Mouse (Mus musculus) E14TG2a.4 (cell line): ENCODE data around the gene Enkur.
A peak's percentile ranks its signal among the peaks of the same experiment; 100 is the strongest.

Experiments used
- H3K27me3 ChIP-seq: 2 replicates; pipeline ENCODE4 v1.6.1; 2014; ENCODE audit warnings: low read length, control low read depth; ENCODE audit not compliant: insufficient read depth
- H3K36me3 ChIP-seq: 2 replicates; pipeline ENCODE4 v1.6.1; 2014; ENCODE audit warnings: low read length, control low read depth; ENCODE audit not compliant: insufficient read depth
- H3K4me1 ChIP-seq: replicated peaks from 2 replicates; pipeline ENCODE4 v1.6.1; 2014; ENCODE audit warnings: low read depth, low read length, control low read depth
- H3K4me3 ChIP-seq: replicated peaks from 2 replicates; pipeline ENCODE4 v1.5.1; 2014; ENCODE audit warnings: mild to moderate bottlenecking, low read length
- H3K9me3 ChIP-seq: 2 replicates; pipeline ENCODE4 v1.6.1; 2014; ENCODE audit warnings: low read length, control low read depth
- CTCF ChIP-seq: conservative IDR thresholded peaks from 2 replicates; pipeline ENCODE4 v1.5.1; 2014; ENCODE audit warnings: low read length
- NANOG ChIP-seq: IDR thresholded peaks from 2 replicates; pipeline ENCODE4 v1.6.1; 2014; ENCODE audit warnings: borderline replicate concordance, low read length, mixed read lengths
- POU5F1 ChIP-seq: IDR thresholded peaks from 2 replicates; pipeline ENCODE4 v1.6.1; 2014; ENCODE audit warnings: low read length, borderline replicate concordance

The Enkur gene

GRCm38 (mm10) chr2:21234871-21235648 lies 29.9 kb upstream of the Enkur start:
- Histone ChIP-seq H3K4me3 (no peak overlapping the region), H3K4me1 (no peaks in the 10 kb centered on the region), H3K27me3 (peaks cover 2% of the 10 kb centered on the region; the same call in 1 of the 2 replicates), H3K9me3 (no peaks in the 10 kb centered on the region), H3K36me3 (no peaks in the 10 kb centered on the region)
- TF ChIP-seq NANOG (no peak), POU5F1 (no peak), CTCF (no peak)

- Histone ChIP-seq H3K4me1 (peaks cover 7% of the 10 kb centered on the region), H3K36me3 (no peaks in the 10 kb centered on the region), H3K27me3 (no peaks in the 10 kb centered on the region), H3K9me3 (peaks cover 14% of the 10 kb centered on the region), H3K4me3 (no peak overlapping the region)
- TF ChIP-seq NANOG = no peak
- no peak for TF ChIP-seq POU5F1
Measured at GRCm38 (mm10) chr2:21231147-21231546, 26.0 kb upstream of the Enkur start.

- H3K4me3 ChIP-seq = no peak overlapping the region
- no peaks in the 10 kb centered on the region for H3K27me3 ChIP-seq
- H3K36me3 ChIP-seq = no peaks in the 10 kb centered on the region
- TF ChIP-seq CTCF = no peak
- no peak for TF ChIP-seq POU5F1
- no peak for TF ChIP-seq NANOG
- peaks cover 7% of the 10 kb centered on the region for H3K4me1 ChIP-seq
- peaks cover 21% of the 10 kb centered on the region for H3K9me3 ChIP-seq
Measured at GRCm38 (mm10) chr2:21230276-21230675, 25.1 kb upstream of the Enkur start.

GRCm38 (mm10) chr2:21222453-21223384 lies 17.6 kb upstream of the Enkur start:
- TF ChIP-seq POU5F1 (no peak), NANOG (no peak), CTCF (no peak)
- Histone ChIP-seq H3K4me3 (no peak overlapping the region), H3K27me3 (no peaks in the 10 kb centered on the region), H3K4me1 (no peaks in the 10 kb centered on the region), H3K36me3 (no peaks in the 10 kb centered on the region), H3K9me3 (peaks cover 31% of the 10 kb centered on the region)

GRCm38 (mm10) chr2:21215284-21215683 lies 10.1 kb upstream of the Enkur start:
- peaks cover 28% of the 10 kb centered on the region for H3K36me3 ChIP-seq
- H3K4me1 ChIP-seq = 0 out of 2 replicates have a peak, but pooled peaks cover 3% of the 10 kb centered on the region
- H3K4me3 ChIP-seq = no peak overlapping the region
- H3K9me3 ChIP-seq = no peaks in the 10 kb centered on the region
- TF ChIP-seq CTCF = no peak
- TF ChIP-seq NANOG = no peak
- TF ChIP-seq POU5F1 = no peak
- no peaks in the 10 kb centered on the region for H3K27me3 ChIP-seq

- H3K4me3 ChIP-seq = no peak overlapping the region
- no peaks in the 10 kb centered on the region for H3K9me3 ChIP-seq
- no peaks in the 10 kb centered on the region for H3K27me3 ChIP-seq
- TF ChIP-seq NANOG (no peak), POU5F1 (no peak), CTCF (no peak)
- 0 out of 2 replicates have a peak, but pooled peaks cover 3% of the 10 kb centered on the region for H3K4me1 ChIP-seq
- peaks cover 31% of the 10 kb centered on the region for H3K36me3 ChIP-seq
Measured at GRCm38 (mm10) chr2:21214322-21214721, 9.2 kb upstream of the Enkur start.

- peaks cover 31% of the 10 kb centered on the region for H3K36me3 ChIP-seq
- no peak overlapping the region for H3K4me3 ChIP-seq
- peaks cover 12% of the 10 kb centered on the region for H3K4me1 ChIP-seq
- H3K9me3 ChIP-seq = no peaks in the 10 kb centered on the region
- TF ChIP-seq POU5F1 (no peak), NANOG (no peak), CTCF (no peak)
- H3K27me3 ChIP-seq = no peaks in the 10 kb centered on the region
Measured at GRCm38 (mm10) chr2:21211361-21211760, 6.2 kb upstream of the Enkur start.

GRCm38 (mm10) chr2:21206278-21206677 lies 1.1 kb upstream of the Enkur start:
- Histone ChIP-seq H3K4me1 (peaks cover 20% of the 10 kb centered on the region), H3K9me3 (no peaks in the 10 kb centered on the region), H3K27me3 (no peaks in the 10 kb centered on the region), H3K4me3 (peak overlapping the region; percentile 85), H3K36me3 (peaks cover 9% of the 10 kb centered on the region)
- no peak for TF ChIP-seq NANOG
- TF ChIP-seq POU5F1 = no peak
- no peak for TF ChIP-seq CTCF
